Mouse (Mus musculus): Measurements from ENCODE around the gene Hpse2.

Gene Hpse2

DNA sequence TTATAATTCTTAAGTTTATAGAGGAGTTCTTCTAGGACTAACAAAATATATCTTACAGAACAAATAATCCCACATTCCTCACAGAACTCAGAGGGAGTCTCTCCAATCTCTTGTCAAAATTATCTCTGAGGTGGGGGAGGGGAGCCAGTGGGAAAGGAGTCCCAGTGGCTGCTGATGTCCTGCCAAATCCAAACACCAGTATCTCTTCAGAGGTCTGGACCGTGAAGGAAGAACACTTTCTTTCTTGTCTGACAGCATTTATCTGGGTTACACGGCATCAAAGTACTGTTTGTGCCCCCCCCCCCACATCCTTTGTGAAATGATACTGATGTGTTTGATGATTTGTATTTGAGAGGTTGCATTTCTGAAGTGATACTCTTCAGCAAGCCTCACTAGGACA is 213.3 kb downstream of the Hpse2 start:
- in situ Hi-C loops (cut with MboI, MseI): no loop called here

DNA sequence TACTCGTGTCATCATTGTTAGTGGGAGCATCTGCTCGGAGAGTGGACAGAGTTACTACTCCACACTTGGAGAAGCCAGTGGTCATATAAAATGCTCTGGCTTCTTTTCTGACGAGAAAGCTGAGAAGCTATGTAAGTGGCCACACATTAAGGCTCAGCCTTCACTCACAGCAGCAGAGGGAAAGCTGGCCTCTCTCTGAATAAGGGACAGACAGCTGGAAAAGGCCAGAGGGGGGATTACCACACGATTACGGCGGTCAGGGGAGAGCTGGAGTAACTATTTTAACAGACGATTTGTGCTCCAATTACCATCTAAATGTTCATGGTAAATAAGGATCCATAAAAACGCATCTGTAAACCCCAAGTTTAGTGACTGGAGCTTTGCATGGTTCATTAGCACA is 232.1 kb downstream of the Hpse2 start:
- in situ Hi-C loops (cut with MboI, MseI): no loop called here

DNA sequence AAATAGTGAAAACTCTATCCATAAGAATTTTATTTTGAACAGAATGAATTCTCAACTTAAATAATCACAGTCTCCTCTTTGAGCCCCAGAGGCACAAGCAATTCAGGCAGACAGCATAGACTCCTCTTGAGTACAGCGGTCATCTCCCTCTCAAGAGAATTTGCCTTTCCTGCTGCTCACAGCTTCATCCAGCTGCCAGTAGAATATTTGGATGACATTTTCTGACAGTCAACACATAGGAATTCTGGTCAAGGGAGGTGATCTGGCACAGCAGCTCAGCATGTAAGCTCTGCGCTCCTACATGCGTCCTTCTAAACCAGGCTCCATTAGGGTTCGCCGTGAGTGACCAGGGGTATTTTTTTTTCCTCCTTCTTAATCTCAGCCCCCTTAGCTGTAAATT is 232.6 kb downstream of the Hpse2 start:
- in situ Hi-C loops (cut with MboI, MseI): no loop called here

DNA sequence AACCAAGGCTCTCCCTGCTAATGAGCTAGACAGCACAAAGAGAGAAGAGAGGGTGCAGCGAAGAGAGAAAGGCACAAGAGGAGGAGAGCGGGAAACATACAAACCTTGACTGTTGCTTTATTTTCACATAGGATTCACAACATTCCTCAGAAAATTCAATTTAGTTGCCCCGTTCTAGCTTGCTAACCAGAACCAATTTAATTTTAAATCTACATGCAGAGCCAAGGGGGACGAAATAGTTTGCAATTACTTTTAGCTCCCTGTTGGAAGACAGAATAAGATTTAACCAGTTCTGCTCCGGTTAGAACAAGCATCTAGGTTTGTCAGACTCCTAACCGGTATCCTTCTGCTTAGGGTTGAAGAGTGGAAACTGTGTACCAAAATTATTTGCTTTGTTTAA is 240.3 kb downstream of the Hpse2 start:
- in situ Hi-C loops (cut with MboI, MseI): no loop called here

DNA sequence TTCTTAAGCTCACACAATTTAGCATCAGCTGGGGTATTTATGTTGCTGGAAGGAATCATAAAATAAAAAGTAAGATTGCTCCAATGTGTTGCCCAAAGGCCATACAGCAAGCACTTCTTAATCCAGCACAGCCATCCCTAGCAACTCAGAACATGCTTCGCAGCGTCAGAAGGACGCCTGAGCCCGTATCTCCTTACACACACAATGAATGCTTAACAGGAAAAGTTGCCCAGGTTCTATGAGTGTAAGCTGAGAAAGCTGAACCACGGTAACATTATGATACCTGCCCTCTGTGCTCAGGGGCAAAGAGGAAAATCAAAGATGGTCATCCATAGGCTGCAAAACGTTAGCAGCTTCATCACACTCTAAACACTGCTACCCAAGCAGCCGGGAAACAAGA is 241.3 kb downstream of the Hpse2 start:
- in situ Hi-C loops (cut with MboI, MseI): no loop called here

DNA sequence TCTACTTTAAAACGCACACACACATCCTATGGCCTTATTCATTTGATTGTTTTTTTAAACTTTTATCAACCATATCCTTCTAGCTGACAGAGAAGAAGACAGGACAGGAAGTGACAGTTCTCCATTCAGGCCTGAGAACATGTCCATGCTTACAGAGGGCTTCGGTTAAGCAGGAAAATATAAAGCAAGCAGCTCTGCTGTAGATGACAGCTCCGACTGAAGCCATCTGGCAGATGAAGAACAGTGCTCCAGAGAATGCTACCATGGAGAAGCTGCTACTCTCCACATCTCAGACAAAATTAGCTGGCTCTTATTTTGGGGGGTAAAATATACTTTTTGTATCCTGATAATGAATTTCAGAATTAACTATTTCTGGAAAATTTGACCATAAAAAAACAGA is 246.5 kb downstream of the Hpse2 start:
- in situ Hi-C loops (cut with MboI, MseI): no loop called here

DNA sequence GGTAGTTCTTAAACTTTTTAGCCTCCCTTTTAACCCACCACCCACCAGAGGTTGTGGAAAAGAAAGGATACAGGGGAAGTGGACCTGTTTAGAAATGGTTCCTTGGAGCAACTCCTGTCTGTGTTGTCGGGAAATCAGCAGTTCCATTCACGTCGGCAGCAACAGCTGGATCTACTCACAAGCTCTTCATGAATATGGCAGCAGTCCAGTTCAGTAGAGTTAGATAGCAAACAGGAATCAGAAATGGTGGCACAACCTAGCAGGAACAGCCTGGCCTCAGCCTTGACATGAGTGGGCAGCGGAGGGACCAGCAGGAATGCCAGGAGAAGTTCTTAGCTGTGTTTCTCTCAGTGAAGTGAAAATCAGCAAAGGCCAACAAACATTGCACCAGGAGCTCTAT is 278.4 kb downstream of the Hpse2 start:
- in situ Hi-C loops (cut with MboI, MseI): loop anchor here (10.0 kb wide), 1 partner anchor 425 kb away; no protein-coding TSS in a partner anchor

DNA sequence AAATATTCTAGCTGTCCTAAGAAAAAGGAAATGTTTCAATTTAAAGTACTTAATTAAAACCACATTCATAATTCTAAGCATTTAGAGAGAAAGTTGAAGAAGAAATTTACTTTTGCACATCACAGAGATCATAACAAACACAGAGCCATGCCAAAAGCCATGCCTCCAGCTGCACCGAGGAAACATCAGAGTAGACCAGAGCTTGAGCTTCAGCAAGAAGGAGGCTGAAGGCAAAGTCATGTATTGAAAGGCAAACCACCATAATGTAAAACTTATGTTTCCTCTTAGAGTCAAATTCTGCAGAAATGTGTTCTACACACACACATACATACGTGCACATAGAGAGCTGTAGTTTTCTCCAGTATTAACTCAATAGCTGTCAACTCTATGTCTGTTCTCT is 291.2 kb downstream of the Hpse2 start:
- in situ Hi-C loops (cut with MboI, MseI): no loop called here

DNA sequence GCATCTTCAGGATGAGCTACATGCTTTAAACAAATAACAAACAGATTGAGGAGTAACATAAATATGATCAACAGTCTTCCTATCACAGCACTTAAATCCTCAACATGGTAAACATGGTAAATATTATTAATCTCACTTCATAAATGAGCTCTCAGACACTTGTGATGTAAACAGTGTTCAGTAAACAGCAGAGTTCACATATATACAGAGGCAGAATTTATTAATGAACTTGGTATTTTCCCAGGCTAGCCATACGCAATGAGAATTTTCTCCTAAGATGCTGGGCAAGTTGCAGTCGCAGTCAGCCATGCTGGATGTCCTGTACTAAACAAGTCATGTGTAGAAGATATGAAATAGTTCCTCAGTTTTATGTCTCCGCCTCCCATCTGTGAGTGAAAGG is 300.9 kb downstream of the Hpse2 start:
- in situ Hi-C loops (cut with MboI, MseI): no loop called here

DNA sequence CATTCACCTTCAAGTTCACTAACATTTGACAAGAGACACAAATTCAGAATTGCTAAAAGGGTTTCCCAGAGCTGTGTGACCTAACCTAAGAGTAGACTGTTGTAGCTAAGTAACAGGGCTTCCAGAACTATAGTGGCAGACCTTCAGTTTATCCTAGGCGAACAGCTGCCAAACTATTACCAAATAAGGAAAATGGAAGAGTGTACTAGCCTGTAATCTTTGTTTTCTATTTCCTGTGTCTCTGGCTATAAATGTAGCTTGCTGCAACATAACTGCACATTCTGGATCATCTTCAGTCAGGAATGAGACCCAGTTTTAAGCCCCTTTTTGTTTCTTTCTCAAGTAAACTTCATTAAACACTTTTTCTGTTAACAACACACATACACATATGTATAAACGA is 324.0 kb downstream of the Hpse2 start:
- in situ Hi-C loops (cut with MboI, MseI): no loop called here

DNA sequence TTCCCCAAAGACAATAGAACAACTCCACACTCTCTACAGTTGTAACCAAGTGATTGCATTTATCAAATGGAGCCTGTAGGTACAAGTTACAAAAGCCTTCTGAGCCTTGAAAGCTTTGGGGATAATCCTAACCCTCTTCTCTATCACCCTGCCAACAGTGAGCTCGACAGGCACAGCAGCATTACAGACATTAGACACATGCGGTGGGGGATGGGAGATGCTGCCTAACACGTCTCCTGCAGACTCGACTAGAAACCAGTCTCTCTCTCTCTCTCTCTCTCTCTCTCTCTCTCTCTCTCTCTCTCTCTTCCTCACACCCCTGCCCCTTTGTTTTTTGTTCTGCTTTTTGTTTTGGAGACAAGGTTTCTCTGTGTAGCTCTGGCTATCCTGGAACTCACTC is 343.6 kb downstream of the Hpse2 start:
- in situ Hi-C loops (cut with MboI, MseI): no loop called here

DNA sequence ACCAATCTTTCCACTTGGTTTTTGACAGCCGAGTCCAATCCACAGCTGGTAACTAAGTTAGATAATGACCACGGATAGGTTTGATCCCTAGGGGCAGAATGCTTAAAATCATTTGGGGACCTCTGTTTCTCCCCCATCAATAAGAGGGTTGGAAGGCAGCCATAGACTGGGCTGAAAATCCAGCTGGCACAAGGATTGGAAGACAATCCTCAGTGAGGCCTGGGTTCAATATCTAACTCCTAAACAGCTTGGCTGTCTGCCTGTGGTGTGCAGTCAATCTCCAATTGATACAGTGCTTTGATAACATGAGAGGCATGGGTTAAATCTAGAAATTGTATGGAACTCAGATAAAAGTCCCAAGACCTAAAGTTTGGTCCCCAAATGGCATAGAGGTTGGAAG is 345.4 kb downstream of the Hpse2 start:
- in situ Hi-C loops (cut with MboI, MseI): no loop called here

DNA sequence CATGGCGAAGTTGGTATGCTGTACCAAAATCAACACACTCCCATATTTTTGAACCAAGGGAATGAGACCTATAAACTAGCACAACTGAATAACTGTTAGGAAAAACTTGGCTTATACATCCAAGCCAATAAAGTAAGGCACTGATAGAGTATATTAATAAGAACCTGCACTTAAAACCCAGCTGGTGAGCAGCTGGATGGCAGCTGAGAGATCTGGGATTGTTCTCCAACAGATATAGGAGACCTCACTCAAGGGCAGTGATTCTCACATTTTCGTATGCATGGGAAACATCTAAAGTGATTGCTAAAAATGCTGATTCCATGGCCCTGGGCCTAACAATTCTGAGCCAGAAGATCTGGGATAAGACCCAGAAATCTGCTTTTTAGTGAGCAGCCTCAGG is 345.9 kb downstream of the Hpse2 start:
- in situ Hi-C loops (cut with MboI, MseI): no loop called here

DNA sequence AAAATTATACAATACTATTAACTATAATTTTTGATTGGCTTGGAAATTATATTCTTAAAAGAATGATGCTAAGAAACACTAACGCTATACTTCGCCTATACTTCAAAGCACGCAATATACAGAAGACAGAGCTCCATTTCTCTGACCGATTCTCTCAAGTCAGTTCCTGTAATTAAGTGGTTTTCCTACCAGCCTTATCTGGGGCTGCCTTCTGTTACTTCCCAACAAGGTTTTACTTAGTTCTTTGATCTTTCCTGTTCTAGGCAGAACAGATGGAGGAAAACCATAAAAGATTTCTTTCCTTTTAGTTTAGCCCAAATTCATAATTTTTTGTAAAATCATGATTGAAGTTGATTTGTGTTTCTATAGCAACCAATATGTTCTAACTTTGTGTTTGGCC is 351.8 kb downstream of the Hpse2 start:
- in situ Hi-C loops (cut with MboI, MseI): no loop called here

DNA sequence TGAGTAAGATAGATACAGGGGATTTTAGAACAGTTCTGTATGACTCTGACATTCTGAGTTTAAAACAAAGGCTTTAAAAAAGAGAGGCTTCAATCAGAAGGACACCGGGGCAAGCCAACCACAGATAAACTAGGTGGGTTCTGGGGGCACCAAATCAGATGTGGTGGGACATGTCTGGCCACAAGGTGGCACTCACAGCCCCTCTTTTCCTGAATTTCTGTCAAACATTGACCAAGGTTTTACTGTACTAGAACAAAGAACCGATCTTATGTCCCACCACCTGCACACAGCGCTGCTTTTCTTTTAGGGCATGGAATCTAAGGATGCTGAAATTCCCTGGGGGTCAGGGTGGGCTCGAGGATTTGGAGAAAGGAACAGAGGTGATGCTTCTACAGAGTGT is 360.9 kb downstream of the Hpse2 start:
- in situ Hi-C loops (cut with MboI, MseI): loop anchor here (10.0 kb wide), 1 partner anchor 367 kb away; no protein-coding TSS in a partner anchor

DNA sequence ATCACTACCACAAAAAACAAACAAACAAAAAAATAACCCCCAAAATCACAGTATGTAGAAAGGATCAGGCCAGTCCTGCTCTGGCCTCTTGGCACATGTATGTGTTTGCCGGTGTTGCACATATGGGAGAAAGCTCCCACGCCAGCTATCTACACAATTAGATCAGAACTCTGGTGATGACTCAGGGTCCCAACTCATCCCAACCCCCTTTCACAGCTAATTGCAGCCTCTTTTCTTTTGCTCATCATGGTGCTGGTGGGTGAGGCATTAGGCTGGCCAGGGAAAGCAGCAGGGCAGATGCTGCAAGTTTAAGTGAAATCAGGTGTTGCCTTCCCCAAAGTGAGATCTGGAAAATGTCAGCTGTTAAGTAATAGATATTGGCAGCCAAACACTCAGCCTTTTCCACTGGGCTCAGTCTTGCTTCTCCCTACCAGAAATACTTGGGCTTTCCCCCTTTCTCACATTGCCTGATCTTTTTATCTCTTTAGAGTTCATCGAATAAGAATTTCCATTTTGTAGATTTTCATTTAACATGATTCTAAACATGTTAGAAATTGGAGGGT is 365.5 kb downstream of the Hpse2 start:
- in situ Hi-C loops (cut with MboI, MseI): loop anchor here (5.0 to 10.0 kb wide), 2 partner anchors 50 to 372 kb away; no protein-coding TSS in a partner anchor

DNA sequence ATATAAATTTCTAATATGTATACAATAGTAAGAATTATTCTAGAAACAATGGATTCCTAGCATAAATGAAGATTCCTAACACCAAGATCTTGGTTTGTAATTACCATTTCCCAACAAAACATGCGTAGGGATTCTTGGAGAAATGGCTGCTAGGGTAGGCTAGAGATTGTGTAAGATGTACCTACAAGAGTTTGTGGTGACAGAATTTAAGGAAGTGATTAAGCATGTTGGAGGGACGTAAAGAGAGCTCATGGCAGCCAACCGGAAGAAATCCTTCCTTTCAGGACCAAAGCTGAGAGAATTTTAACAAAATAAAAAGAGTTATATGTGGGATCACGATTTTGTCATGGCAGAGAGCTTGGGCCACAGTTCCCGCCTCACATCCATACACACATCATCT is 369.4 kb downstream of the Hpse2 start:
- in situ Hi-C loops (cut with MboI, MseI): loop anchor here (5.0 kb wide), 1 partner anchor 46 kb away; no protein-coding TSS in a partner anchor

DNA sequence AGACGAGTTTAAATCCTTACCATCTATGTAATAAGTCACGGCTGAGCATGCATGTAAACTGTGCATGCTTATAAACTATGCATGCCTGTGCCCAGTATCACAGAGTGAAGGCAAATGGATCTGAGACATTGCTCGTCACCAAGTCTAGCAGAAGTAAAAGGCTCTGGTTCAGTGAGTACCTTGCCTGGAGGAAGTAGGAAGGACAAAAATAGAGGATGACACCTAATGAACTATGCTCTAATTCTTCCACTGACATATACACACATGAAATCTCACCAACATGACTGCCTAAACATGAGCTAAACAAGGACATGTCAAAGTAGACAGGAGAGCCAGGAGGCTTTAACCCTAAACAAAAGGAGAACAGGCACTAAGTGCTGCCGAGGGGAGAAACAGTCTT is 391.7 kb downstream of the Hpse2 start:
- in situ Hi-C loops (cut with MboI, MseI): no loop called here

DNA sequence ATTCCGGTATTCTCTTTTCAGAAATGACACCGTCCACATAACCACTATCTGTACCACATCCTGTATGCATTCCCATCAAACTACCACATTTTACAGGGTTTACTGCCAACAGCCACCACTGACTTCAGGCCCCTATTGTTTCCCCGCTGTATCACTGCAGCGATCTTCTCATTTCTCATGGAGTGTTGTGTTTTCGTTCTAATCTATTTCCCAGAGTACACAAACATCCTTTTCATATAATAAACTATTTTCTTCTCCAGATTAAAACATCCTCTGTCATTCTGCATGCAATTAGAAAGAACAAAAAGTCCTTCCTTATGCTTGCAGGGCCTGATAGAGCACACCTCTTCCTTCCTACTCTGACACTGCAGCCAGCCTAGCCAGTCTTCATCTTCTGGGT is 399.3 kb downstream of the Hpse2 start:
- in situ Hi-C loops (cut with MboI, MseI): no loop called here

DNA sequence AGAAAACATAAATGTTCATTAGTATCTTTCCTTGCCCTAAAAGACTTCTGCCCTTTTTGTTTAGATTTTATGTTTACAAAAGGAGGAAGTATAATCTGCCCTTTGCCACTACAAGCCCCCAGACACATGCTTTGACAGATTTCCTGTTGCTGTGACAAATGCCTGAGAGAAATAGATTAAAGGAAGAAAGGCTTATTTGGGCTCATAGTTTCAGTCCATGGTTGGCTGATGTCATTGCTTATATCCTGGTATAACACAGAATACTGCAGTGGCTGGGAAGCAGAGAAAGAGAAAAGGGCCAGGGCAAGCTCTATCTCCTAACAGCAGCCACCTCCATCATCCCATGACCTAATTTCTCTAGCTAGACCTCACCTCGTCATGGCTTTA is 401.8 kb downstream of the Hpse2 start:
- in situ Hi-C loops (cut with MboI, MseI): no loop called here

DNA sequence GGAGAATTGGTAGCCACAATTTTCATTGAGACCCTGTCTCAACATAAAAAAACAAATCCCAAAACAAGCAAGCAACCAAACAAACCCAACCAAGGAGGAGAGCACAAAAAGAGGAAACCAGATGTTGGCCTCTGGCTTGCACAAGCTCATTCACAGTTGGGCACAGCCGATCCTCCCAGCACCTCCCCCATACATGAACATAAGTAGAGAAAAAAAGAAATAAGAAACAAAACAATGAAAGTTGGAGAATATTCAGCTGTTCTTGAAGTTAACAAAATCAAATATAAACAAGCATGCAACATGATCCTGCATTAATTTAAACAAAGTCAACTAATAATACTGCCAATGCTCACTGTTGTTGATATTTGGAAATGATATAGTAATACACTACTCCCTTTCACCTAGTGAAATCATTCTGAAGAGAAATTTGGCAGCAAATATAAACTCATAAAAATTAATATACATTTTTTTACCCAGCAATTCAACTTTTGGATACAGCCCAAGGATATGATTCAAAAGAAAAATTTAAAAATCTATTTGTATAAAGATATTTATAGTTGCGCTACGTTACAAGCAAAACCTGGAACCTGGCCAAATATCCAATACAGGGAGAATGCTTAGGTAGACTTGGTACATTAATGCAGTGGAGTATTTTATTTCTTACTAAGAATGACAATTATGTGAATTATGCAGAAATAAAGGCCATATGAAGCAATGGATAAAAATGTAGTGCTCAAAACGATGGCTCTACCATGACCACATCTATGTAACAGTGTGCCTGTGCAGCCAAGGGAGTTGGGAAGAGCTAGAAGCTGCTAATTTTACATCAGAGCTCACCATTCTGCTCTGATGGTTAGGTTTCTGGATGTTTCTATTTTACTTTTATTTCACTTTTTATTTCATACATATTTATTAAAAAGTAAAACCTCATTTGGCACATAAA is 402.5 kb downstream of the Hpse2 start:
- in situ Hi-C loops (cut with MboI, MseI): no loop called here

DNA sequence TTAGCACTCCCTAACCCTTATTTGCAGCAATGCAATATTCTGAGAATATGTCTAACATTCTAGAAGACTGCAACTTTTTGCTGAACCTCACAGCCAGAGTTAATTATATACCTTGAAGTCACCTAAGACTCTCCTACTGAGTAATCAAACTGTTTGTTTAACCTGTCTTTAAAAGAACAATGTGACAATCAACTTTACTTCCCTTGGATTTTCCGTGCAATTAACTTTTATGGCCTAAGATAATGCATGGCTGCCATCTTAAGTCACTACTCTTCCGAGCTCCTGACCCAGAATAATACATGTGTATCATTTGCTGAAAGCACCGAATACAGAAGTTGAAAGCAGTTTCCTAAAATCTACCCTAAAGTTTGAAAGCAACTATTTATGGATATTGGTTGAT is 407.6 kb downstream of the Hpse2 start:
- in situ Hi-C loops (cut with MboI, MseI): no loop called here

DNA sequence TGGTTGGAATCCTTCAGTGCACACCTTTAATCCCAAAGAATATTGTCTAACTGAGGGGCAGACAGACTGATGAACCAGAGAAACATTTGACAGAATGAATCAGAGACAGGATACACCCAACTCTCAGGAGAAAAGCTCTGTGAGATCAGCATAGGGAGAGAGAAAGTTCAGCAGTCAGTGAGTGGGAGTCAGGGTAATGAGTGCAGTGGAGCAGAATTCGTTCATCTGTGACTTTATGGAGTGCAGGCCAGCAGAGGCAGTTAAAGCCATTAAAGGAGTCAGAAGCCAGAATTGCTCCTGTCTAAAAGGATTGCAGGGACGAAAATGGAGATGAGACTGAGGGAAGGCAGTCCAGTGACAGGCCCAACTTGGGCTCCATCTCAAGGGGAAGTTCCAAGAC is 410.2 kb downstream of the Hpse2 start:
- in situ Hi-C loops (cut with MboI, MseI): no loop called here

All from T-helper 1 cell (primary cell).